Mouse (Mus musculus): ENCODE measurements around the gene Slc25a31.

The Slc25a31 gene

DNA sequence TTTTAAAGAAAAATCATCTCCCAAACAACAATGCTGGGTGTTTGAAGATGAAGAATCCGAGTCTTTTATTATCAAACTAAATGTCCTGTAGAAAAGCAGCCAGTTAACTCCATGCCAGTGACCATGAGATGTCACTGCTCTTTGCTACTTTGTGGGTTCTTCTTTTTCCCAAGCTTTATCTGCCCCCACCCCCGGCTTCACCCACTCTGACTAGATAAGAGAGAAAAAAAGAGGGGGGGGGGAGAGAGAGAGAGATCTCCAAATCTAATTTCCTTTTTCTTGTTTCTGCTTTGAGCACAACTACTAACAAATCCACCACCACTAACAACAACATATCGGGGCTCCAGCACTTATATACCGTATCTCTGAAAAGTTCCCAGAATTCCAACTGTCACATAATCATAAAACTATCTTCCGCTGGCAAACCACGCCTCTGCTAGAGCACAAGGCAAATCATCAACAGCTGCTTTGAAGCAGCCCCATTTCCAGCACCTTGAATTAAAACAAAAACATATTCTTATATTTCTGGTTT lies 29.8 kb downstream of the Slc25a31 start:
- no peak for DNase-seq

DNA sequence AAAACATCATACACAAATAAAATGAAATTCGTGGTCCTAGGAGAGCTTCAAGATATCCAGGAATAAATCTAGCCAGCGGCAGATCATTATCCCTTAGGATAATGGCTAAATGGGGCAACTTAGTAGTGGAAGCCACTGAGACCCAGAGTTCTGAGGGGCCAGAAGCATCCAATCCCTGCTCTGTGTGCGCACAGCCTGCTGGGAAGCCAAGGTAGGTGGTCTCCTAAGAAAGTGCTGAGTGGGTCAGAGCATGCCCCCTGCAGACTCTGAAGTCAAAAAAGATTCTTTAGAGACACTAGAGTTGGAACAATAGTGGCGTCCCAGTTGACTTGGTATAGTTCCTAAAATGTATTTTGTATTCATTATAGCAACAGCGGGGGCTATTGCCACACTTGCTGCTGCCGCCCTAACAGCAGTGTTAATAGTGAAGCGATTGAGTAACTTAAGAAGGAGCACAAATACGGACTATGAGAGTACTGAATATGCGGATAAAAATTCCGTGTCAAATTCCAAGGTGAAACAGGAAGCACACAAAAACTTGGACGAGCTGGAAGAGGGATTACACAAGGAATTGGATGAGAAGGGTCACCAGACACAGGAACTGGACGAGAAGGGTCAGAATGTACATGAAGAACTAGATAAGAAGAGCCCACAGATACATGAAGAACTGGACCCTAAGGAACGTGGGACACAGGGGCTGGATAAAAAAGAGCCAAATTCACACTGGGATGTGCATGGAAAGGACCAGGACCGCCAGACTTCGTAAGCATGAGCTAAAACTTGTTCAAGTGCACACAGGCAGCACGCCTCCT lies 35.6 kb downstream of the Slc25a31 start, which contains the start of gene Hspa4l:
Hspa4l (plus strand) TSS at position 472 of the 812 bp plus-strand sequence.
- no peak for DNase-seq

DNA sequence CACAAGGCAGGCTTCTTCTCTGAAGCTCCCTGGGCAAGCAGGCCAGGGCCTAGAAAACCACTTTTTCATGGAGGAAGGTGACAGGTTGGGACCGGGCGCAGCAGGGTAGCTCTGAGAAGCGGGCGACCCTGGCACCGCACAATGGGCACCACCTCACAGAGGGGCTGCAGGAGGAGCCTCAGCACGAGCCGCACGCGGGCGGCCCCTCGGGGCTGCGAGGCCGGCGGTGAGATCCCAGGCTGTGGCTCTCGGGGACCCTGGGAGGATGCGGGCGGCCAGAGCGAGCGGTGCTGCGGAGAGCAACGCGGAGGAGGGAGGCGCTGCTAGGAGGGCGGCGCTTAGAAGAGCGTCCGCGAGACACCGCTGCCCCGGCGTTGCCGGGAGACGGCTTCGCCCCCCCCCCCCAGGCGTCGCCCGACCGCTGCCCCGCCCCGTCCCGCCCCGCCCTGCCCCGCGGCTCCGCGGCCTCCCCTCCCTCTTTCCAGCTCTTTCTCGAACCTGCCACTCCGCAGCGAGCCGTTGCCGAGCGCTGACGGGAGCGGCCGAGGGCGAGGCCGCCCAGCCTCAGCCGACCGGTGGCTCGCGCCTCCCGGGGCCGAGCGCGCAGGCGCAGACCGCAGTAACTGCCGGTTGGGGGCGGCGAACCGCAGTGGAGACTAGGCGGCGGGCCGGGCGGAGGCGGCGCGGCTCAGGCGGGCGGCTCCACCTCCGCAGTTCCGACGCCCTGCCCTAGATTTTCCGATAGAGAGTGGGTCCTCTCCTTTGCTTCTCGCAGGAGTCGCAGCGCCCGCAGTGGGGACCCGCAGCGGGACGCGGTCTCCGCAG lies 36.4 kb downstream of the Slc25a31 start:
- DNase-seq, result peak; percentile 90

DNA sequence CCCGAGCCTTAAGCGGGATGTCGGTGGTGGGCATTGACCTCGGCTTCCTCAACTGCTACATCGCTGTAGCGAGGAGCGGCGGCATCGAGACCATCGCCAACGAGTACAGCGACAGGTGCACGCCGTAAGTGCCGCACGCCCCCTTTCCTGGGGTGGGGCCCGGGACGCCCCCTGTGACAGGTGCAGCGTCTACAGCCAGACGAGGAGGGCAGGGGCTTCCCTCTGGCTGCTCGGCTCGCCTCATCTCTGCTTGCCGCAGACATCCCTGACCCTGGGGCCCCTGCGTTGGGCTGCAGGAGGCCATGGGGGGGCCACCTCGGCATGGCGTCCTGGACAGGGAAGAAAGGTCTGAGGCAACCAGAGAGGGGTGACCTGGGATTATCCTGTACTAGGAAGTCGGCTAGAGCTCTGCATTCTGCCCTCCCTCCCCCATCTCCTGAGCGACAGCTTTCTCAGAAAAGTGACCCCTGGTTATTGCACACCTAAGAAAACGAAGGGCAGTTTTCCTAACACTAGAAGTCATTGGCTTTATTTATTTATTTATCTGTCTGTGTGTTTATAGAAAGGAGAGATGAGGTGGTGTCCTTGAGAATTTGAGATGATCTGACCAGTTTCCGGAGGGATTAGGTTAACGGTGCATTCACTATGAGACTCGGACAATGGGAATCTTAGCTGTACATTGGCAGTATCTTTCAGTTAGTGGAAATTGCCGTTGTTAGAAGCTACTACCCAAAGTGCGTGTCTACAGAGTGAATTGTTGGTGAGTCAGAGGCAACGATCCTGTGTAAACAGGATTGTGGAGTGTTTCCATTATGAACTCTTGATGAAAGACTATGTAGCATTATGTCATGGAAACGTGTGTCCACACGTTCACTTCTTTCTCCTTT lies 37.2 kb downstream of the Slc25a31 start:
- DNase-seq, result peak; percentile 13

DNA sequence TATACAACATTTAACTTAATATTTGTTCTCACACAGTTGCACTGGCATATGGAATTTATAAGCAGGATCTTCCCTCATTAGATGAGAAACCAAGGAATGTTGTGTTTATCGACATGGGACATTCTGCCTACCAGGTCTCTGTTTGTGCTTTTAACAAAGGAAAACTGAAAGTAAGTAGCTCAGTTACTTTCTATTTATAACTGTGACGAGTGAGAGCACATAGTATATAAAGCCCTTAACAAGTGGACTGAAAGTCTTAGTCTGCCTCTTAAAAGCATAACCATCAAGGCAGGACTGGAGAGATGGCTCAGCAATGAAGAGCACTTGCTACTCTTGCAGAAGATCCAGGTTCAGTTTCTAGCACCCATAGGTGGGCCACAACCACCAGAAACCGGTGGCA lies 52.1 kb downstream of the Slc25a31 start:
- no peak for DNase-seq

DNA sequence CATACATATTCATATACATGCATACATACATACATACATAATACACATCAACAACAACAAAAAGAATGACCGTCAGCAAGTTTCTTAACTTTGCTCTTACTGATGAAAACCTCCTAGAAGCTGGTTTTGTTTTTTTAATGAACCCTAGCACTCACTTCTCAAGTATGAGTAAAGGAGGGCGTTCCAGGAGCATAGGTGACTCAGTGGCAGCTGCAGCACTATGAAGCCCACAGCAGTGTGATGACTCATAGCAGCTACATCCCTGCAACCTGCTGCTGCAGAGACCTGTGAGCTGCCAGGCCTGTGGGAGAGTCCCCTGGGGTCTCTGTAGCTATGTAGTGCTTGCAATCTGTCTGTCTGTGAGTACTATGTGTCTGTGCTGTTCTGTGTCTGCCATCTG lies 52.7 kb downstream of the Slc25a31 start:
- no peak for DNase-seq

Measured in kidney, adult 9 months (tissue).